Mouse (Mus musculus) kidney, adult 8-10 months (tissue): ENCODE measurements around the gene Htra1.

Experiments
- DNase-seq, 2 experiments: peaks; one replicate each; pipeline ENCODE4 v3.0.0; 2022

The Htra1 gene

DNA sequence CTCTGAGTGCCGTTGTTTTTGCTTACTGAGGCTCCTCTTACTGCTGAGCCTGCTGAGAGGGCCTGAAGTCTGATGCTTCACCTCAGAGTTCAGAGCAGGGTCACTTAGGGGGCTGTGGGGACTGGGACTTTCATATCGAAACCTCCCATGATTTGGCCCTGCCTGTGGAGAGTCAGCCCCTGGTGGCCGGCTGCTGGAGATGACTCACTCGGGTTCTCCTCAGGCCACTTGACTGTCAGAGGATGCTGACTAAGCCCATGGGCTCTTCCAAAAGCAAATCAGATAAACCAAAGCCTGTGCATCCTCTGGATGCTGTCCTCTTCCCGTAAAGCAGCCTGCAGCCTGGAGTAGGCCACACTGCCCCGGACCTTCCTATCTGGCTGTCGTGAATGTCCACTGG is 32.6 kb downstream of the Htra1 start:
- DNase-seq: no peak

DNA sequence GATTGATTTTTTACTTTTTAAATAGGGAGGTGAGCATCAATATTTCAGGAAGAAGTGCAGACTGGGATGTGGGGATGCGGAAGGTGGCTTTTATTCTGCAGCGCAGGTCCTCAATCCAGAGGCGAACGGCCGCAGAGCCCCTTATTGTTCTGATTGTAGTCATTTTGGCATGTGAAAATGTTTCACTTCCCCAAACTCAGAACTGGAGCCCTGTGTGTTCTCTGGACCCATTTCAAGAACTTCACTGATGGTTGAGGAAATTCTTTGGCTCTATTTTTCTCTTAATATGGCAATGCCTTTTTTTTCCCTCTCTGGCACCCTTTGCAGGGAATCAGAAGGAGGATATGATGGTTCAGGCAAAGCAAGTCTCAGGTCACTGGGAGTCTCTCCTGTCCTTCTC is 33.2 kb downstream of the Htra1 start:
- no peak for DNase-seq

DNA sequence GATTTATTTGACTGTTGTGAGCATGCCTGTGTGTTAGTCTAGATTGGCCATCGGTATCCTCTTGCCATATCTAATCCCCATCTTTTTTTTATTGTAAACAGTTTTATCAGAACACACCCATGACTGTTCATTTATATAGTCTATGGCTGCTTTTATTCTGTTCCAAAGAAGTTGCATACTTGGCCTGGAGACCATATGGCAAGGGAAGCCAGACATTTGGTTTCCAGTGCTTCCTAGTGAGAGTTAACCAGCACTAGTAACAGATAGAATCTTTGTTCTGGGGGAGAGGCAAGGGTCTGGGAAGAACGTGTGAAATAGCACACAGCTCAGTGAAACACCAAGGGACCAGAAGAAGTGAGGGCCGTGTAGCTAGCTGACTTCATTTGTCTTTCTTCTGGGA is 33.6 kb downstream of the Htra1 start:
- DNase-seq: no peak

DNA sequence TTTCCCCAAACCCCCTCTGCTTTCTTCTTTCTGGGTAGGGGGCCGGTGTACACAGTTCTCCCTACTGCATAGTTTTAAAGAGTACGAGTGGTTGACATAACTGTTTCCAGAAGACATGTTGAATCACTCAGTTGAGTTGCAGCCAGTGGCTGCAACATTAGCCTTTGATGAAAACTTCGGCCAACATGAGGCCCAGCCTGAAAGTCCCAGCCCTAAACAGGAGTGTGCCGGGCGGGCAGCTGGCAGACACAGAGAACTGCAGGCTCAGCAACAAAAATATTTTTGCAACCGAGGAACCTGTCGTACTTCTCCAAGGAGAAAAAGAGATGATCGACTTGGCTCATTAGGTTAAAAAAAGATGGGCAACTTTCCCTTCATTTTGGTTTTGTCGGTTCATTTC is 36.9 kb downstream of the Htra1 start:
- DNase-seq: no peak

DNA sequence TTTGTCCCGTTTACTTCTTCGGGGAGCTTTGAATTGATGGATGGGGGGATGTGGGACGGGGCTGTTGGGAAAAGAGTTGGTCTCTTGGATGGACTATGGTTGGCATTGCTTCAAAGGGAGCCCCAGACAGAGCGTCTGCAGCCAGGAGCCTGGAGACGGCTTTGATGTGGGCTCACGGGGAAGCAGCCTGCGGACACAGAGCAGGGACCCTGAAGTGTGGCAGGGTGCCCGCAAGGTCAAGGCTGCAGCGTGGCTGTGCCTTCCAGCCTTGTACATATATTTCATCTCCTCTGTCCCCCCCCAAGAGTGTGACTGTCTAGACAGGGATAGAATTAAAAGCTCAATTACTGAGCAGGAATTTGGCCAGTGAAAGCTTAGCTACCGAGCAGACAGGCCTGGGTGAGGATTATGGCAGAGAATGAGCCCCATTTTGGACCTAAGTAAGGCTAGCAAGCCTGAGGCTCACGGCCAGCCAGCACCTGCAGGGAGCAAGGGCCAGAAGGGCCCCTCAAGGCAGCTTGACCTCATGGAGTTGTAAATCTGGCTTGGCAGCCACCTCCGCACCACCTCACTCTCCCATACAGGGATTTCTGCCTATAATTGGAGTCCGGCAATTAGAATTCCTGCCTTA is 40.5 kb downstream of the Htra1 start:
- DNase-seq: no peak

DNA sequence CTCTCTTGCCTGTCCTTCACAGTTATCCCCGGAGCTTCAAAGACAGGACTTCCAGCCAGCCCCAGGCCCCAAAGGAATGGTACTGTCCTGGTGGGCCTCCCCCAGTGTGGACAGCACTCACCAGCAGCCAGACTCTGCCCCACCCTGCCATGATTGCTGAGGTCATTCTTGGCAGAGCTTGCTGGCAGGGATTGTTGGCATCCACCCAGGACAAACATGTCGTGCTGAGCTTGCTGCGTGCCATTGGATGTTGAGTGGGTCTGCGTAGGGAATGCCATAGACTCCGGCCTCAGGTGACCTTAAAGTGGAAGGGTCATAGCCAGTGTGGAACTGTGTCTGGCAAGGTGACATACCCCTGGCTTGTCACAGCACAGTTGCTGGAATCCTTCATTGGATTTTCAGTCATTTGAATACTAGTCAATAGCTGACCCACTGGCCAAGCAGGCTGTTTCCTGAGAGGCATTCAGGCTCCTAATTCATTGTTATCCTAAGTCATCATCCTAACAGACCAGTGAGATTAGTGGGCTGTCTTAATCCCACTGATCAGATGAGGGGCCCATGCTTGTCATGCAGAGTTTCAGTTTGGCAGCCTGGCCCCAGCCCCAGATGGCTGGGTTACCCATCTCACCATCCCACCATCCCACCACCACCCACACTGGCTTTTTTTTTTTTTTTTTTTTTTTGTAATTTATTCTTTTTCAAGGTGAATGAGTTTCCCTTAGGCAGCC is 42.0 kb downstream of the Htra1 start:
- peak; percentile 90 to 92 for DNase-seq

DNA sequence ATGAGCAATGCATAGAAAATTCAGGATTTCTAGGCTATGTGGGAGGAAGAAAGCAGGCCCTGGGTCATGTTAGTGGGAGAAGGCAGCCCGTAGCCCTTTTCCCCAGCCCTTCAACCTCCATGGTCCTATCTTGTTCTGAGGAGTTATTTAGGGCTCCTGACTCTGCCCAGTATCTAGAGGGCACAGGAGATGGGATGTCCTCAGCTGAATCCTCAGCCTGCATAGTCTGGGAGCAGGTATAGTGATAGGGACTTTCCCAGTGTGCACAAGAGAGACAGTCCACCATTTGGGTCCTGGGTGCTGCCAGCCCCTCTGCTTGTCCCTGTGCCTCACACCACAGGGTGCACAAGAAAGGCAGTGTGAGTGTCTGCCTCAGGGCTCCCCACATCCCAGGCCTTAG is 42.6 kb downstream of the Htra1 start:
- no peak for DNase-seq

DNA sequence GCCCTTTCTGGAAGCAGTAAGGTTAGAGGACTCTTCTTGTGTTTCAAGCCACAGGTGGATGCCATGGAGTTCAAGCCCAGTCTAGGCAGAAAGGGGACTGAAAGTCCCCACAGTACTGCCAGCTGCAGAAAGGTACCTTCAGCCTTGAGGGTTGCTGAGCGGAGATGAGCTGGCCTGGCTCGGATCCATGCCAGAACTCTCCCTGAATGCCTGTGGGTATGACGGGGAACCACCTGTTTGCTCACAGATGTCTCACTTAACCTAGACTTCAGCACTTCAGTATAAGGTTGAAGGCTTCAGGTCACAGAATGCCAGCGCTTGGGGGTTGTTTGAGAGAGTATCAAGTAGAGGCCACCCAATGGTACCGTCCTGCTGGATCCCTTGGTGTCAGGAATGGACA is 44.2 kb downstream of the Htra1 start:
- DNase-seq: no peak

DNA sequence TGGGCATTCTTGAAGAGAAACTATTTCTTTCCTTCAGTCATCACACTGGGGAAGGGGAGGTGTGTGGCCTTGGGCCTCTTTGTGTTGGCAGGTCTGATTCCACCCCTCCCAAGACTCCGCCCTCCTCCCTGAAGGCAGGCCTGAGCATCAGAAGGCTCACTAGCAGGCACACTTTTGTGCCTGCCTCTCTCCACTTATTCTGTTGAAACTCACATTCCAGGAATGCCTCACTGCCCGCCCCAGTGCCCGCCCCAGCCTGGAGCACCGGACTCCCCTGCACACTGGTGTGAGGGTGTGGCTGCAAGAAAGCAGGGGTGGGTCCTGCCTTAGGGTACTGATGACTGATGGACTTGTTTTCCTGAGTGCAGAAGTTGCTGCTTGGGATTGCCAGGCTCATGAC is 46.5 kb downstream of the Htra1 start:
- DNase-seq: peak in 1 of 2 experiments; percentile 37

DNA sequence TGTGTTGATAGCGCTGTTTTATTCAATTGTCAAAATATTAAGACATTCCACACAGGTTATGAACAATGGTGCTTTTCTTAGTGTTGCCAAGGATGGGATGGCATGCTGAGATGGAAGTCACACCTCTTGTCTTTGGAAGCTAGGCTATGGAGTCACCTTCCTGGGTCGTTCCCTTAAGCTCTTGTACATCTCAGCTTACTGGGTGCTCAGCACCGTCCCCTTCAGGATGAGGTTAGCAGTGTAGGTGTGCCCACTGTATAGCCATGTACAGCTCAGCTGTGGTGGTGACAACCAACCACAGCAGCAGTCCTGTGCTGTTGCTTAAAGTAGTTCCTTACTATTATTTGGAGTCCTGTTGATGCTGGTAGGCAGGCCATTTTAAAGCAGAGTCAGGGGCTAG is 47.0 kb downstream of the Htra1 start:
- DNase-seq: no peak

DNA sequence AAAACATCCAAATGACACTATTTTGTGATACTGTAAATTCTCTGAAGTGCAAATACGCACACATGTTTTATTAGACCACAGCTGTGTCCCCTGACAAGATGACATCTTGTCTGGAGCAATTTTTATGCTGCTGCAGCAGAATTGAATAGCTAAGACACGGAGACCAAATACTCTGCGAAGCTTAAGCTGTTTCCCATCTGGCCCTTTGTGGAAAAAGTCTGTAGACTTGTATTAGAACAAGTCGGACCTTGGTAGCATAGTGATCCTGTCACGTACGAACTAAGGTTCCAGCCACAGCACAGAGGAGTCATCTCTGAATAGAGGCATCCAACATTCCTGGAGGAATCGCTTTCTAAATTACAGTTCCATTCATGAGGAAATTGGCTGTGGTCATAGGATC is 48.4 kb downstream of the Htra1 start:
- no peak for DNase-seq

DNA sequence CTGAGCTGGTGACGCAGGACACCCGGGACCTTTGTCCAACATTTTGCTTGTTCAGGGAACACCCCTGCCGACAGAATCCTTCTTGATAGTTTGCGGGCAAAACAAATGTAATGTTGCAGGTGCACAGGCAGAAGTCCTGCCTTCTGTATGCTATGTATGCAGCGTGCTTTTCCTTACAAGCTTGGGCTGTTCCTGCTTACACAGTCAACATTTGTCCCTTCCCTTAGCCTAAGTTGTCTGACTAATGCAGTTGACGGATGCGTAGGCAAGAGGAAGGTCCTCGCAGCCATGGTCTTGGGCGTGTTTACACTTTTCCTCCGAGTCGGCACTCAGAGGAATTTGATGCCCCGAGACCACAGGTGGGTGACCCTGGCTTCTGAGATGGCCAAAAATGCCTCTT is 49.3 kb downstream of the Htra1 start:
- DNase-seq: no peak

DNA sequence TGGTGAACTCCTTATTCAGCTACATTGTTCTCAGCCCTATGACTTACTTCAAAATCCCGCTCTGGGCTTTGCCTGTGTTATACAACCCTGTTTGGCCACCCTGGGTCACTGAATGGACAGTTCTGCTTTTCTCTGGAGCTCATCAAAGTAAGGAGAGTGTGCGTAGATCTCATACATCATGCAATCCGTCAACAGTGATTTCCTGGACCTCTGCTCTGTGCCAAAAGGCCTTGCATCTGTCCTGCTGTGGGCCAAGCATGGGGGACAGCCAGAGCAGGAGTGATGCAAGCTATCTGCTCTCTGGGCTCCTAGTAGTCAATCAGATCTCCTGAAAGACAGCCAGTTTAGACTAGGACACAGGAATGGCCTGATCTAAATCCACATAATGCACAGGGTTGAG is 49.8 kb downstream of the Htra1 start:
- DNase-seq: no peak

DNA sequence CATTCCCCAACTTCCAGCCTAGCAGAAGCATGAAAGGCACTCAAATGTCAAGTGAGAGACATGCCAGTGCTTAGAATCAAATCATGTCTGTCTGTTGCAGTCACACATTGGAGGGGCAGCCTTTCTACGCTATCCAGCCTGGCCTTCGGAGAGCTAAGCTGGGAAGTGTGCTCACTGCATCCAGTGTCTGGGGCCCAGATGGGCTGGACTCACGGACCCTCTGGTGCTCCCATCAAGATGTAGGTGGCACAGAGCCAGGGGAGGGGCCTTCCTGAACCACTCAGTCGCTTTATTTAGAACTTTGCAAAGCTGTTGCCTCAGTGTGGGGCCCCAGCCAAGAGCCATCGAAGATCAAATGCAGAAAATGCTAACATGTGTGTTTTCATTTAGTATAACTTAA is 52.2 kb downstream of the Htra1 start:
- no peak for DNase-seq

DNA sequence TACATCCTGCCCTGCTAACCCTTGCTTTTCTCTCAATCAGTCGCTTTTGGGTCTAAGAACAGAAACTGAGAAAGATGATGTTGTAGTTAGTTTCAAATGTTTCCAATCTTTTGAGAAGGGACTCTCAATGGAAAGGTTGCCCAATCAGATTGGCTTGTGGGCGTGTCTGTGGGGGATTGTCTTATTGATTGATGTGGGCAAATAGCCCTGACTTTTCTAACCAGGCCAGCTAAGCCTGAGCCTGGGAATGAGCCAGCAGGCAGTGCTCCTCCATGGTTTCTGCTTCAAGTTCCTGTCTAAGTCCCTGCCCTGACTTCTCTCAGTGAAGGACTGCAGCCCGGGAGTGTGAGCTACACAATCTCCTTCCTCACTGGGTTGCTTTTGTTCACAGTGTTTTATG is 53.5 kb downstream of the Htra1 start:
- no peak for DNase-seq

DNA sequence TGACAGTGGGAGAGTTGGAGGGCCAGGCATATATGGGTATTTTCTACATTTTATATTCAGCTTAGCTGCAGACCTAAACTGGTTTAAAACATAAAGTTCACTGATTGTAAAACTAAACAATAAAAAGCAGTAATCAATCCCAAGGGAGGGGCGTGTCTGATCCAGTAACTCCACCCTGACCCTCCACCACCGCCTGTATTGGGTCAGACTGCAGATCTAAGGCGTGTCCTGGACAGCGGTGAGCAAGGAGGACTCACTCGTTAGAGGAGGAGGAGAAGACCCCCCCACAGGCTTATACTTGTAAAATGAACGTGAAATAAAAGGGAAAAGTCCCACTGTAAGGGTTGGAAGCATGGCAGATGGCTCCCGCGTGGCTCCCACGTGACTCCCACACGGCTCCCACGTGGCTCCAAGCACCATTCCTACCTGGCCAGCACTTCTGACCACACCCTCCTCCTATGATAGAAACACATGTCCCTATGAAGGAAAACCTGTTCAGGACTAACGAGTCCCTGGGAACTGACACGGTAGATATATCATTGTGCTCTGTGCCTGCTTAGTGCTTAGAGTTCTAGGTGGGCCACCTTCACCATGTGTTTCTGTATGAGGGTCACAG is 55.4 kb downstream of the Htra1 start:
- DNase-seq: no peak

DNA sequence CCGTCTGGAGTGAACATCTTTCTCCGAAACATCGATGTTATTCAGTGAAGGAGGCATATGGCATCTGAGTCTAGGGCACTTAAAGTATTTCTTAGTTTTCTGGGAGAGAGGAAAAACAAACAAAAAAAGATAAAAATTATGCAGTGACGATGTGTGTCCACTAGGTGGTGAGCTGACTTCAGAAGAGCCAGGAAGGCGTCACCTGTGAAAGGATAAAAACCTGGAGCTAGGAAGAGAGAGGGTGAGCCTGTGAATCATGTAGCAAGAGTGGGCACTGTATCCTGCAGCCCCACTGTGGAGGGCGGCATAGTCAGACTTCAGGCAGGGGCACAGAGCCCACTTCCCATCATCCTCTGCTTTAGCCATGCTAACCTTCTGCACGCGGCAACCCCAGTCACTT is 58.0 kb downstream of the Htra1 start:
- DNase-seq: no peak

DNA sequence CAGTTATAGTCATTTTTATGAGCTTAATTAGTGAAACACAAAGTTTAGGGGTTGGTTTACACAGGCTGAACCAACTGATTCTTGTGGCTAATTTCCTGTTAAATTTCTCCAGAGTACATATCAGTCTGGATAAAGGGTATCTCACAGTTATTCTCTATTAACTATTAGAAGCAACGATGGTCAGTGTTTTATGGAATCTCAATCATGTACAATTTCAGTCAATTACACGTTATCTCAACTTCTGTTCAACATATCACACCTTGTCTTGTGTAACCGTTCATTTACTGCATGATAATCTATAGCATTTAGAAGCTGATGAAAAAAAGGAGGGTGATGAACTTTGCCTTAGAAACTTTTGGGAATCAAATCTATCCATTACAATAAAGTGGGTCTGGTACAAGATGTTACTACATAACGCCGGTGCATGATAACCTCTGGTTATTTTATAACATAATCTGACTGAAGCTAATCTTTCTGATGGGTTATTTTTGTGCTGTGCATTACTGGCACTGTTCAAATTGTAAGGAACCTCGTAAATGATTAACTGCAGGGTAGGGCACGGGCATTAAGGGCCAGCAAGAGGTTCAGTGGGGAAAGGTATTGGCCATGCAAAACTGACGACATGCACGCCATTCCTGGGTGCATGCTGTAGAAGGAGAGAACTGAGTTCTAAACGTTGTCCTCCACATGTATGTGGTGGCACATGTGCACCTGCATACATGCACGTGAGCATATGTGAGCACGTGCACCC is 66.2 kb downstream of the Htra1 start:
- no peak for DNase-seq

DNA sequence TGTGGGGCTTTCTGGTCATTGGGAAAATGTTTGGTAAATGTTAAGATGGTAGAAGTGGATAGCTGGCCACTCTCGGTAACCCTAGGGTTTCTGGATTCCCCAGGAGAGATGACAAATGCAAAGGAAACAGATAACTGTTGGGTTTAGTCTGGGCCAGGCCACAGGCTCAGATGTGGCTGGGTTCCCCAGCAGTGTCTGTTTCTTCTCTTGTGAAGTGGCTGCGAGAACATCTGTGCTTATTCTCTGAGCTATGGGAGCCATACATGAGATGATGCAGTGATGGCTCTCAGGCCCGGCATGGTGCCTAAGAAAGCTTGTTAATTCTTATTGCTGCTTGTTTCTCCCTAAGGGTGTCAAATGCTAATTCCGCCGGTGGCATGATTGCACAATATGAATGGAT is 68.2 kb downstream of the Htra1 start:
- DNase-seq: no peak

DNA sequence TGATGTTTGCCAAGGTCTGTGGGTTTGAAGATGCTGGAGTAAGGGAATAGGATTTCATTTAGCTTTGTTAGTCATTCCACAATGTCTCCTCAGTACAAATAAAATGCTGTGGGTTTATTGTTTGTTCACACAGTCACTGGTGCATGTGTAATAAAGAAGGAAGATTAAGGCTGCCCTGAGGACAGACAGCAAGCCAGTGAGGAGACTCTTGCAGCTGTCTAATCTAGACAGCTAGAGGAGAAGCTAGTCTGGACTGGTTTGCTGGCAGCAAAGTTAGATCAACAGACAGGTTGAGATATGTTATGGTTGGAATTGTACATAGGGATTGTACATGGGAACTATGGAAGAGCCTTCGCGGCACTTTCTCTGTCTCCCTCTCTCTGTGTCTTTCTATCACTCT is 71.3 kb downstream of the Htra1 start:
- no peak for DNase-seq

DNA sequence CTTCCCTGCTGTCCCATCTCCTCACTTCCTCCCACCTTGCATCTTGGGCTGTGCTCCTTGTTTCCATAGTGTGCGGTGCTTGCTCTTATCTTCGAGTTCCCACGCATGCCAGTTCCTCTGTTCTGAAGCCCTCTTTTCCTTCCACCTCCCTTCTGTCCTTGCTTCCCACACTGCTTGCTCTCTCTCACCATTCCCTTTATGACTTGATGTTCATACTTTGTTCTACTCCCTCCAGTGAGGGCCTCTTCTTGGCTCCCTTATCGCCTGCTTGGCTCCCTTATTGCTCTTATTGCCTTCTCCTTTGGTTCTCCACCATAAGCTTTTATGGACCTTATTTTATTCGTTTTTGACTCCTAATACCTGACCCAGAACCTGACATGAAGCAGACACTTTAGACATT is 73.3 kb downstream of the Htra1 start:
- DNase-seq: no peak

DNA sequence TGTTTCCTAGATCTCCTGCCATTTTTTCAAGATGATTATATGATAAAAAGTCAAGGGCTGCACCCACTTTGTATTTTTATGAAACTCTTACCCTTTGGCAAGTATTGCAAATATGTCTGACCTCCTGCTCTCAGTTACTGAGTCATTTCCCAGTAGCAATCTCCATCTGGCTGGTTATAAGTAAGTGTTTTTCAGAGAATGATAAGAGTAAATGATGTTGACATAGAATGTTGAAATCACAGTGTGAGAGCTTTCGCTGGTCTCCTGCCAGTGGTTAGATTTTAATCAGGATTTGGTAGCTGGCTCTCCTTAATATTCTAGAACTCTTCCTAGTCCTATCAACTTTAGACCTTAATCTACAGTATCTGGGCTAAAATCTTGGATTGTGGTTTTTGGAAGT is 76.0 kb downstream of the Htra1 start:
- no peak for DNase-seq

DNA sequence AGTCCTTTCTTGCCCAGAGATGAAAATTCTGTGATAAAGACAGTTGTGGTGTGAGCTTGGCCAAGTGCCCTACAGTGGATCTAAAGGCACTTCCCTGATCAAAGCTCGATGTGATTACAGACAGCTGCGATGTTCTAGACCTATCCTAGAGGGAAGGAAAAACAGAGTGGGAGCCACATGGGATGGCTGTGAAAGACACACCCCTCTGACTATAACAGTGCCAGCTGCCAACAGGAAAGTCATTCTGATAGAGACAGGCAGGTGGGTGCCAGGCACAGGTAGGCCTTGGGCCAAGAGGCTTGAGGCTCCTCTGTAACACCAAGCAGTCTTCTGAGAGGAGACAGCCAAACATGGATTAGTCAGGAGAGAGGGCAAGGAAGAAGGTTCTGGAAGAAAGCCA is 83.3 kb downstream of the Htra1 start:
- no peak for DNase-seq

DNA sequence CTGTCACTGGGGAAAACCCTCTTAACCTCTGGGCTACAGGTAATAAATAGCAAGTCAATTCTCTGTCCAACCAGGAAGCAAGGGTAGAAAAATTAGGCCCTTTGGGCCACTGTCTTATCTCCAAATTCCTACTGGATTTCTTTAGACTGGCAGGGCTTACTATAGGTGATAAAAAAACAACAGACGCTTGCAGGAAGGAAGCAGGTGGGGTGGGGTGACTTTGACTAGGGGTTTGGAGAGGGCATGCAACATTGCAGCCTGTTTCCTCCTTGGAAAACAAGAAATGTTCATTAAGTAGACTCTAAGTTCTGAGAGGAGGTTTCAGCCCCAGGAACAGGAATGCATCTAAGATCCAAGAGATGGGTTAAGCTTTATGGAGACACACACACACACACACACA is 88.9 kb downstream of the Htra1 start:
- DNase-seq: no peak
